Mouse (Mus musculus): Measurements from ENCODE around the gene Vmn1r83. TPM values are rescaled to one million over a fixed set of nuclear protein-coding genes. Genes with fewer than 3 reads are reported as not detected.

Vmn1r83 gene
- not detected in 2 replicates for total RNA-seq (2012; rRNA removed)
- not detected for polyA plus RNA-seq (2012; ENCODE audit: insufficient read depth in 1 of 2, insufficient read length in 2 of 2, low read depth in 1 of 2, low replicate concordance in 2 of 2, missing spikeins in 1 of 2)

- no peak for DNase-seq (ENCODE audit: low read depth, low spot score)
- Histone ChIP-seq H3K27me3 (ENCODE audit: control insufficient read depth in 1 of 2, insufficient read depth in 2 of 2, low read length in 2 of 2) (no peaks in the 10 kb centered on the region), H3K4me1 (ENCODE audit: control insufficient read depth in 1 of 2, insufficient read depth in 2 of 2, low read length in 2 of 2) (no peaks in the 10 kb centered on the region), H3K27ac (ENCODE audit: control insufficient read depth, low read depth, low read length) (no peak within 1 kb of the TSS), H3K79me2 (ENCODE audit: control insufficient read depth, insufficient read depth, low read length, poor library complexity) (no peaks in the 10 kb centered on the region), H3K36me3 (ENCODE audit: control insufficient read depth in 1 of 2, insufficient read depth in 2 of 2, low read length in 2 of 2) (no peaks in the 10 kb centered on the region), H3K9me3 (replicated peaks; ENCODE audit: insufficient read depth, low read length) (no peaks in the 10 kb centered on the region), H3K4me3 (ENCODE audit: control insufficient read depth in 1 of 2, insufficient read depth in 1 of 2, low read depth in 2 of 2, low read length in 2 of 2) (no peak within 1 kb of the TSS), H3K9ac (ENCODE audit: control insufficient read depth, low read depth, low read length, poor library complexity, severe bottlenecking) (no peak within 1 kb of the TSS)
- TF ChIP-seq MYC (IDR thresholded peaks at IDR 0.05; ENCODE audit: low read depth, low read length) (no peak), CHD1 (IDR thresholded peaks at IDR 0.05; ENCODE audit: low read depth, low read length) (no peak), SIN3A (IDR thresholded peaks at IDR 0.05; ENCODE audit: low read length) (no peak), CHD2 (IDR thresholded peaks at IDR 0.05; ENCODE audit: low read length) (no peak), E2F4 (IDR thresholded peaks at IDR 0.05; ENCODE audit: borderline replicate concordance, low read depth, low read length) (no peak), BHLHE40 (IDR thresholded peaks at IDR 0.05; ENCODE audit: borderline replicate concordance, low read depth, low read length) (no peak), POLR2AphosphoS2 (IDR thresholded peaks at IDR 0.05; ENCODE audit: low read length) (no peak), EP300 (IDR thresholded peaks at IDR 0.05; ENCODE audit: low read depth in 1 of 2, low read length in 2 of 2) (no peak), TCF12 (IDR thresholded peaks at IDR 0.05; ENCODE audit: low read depth, low read length) (no peak)
These were observed at the start of gene Vmn1r83 for GRCm38 (mm10) chr7:12329381-12329780. Gene Vmn1r83 (minus strand): TSS chr7:12329481.

DNA sequence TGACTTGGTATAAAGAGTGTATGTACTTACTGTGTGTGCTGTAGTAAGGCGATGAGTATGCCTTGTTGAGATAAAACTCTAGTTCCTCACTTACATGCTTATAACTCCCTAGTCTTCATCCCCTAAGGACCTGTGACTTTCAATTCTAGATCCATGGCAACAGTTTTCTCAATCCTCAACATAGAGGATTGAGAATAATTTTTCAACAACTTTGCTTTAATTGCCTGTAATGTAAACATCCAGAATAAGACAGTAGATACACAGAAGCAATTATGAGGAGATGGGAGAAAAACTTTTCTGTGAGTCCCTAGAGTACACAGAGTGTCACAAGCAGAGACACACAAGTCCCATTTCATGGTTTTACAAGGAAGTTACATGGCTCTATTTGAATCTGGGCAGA lies 39.9 kb upstream of the Vmn1r83 start, which contains the start of gene Vmn1r84:
Vmn1r84 (minus strand) TSS at position 101 of the 400 bp plus-strand sequence.
- Histone ChIP-seq H3K36me3 (ENCODE audit: control insufficient read depth in 1 of 2, insufficient read depth in 2 of 2, low read length in 2 of 2) (no peaks in the 10 kb centered on the region), H3K27ac (ENCODE audit: control insufficient read depth, low read depth, low read length) (no peak within 1 kb of the TSS), H3K4me1 (ENCODE audit: control insufficient read depth in 1 of 2, insufficient read depth in 2 of 2, low read length in 2 of 2) (no peaks in the 10 kb centered on the region), H3K9ac (ENCODE audit: control insufficient read depth, low read depth, low read length, poor library complexity, severe bottlenecking) (no peak within 1 kb of the TSS), H3K4me3 (ENCODE audit: control insufficient read depth in 1 of 2, insufficient read depth in 1 of 2, low read depth in 2 of 2, low read length in 2 of 2) (no peak within 1 kb of the TSS), H3K79me2 (ENCODE audit: control insufficient read depth, insufficient read depth, low read length, poor library complexity) (no peaks in the 10 kb centered on the region), H3K9me3 (replicated peaks; ENCODE audit: insufficient read depth, low read length) (no peaks in the 10 kb centered on the region), H3K27me3 (ENCODE audit: control insufficient read depth in 1 of 2, insufficient read depth in 2 of 2, low read length in 2 of 2) (no peaks in the 10 kb centered on the region)
- no peak for DNase-seq (ENCODE audit: low read depth, low spot score)
- TF ChIP-seq TAL1 (IDR thresholded peaks at IDR 0.05; ENCODE audit: low read length) (no peak), CHD1 (IDR thresholded peaks at IDR 0.05; ENCODE audit: low read depth, low read length) (no peak), JUND (IDR thresholded peaks at IDR 0.05; ENCODE audit: low read depth, low read length) (no peak), USF1 (IDR thresholded peaks at IDR 0.05; ENCODE audit: low read depth, low read length) (no peak), MYC (IDR thresholded peaks at IDR 0.05; ENCODE audit: low read depth, low read length) (no peak), SMC3 (IDR thresholded peaks at IDR 0.05; ENCODE audit: low read depth, low read length) (no peak), MXI1 (IDR thresholded peaks at IDR 0.05; ENCODE audit: low read depth, low read length) (no peak), GATA1 (IDR thresholded peaks at IDR 0.05; ENCODE audit: low read depth, low read length) (no peak), MAX (IDR thresholded peaks at IDR 0.05; ENCODE audit: low read length) (no peak), POLR2A (IDR thresholded peaks at IDR 0.05; ENCODE audit: control insufficient read depth in 1 of 2, insufficient read depth in 1 of 2, low read depth in 1 of 2, low read length in 2 of 2, poor library complexity in 1 of 2) (no peak), ZMIZ1 (IDR thresholded peaks at IDR 0.05; ENCODE audit: low read depth, low read length) (no peak), CTCF (IDR thresholded peaks at IDR 0.05 in 2 of 3, conservative IDR thresholded peaks at IDR 0.05 in 1 of 3; ENCODE audit: control insufficient read depth in 1 of 3, insufficient read depth in 1 of 3, low read depth in 2 of 3, low read length in 3 of 3, poor library complexity in 1 of 3, severe bottlenecking in 1 of 3) (no peak)
